Mouse (Mus musculus): ENCODE results near the gene Gm35549.

The Gm35549 gene

GRCm38 (mm10) chr9:122826743-122827142 is 17.1 kb downstream of the Gm35549 start:
- in situ Hi-C loops (cut with MboI, MseI) = no loop called here

GRCm38 (mm10) chr9:122823374-122824017 is 20.3 kb downstream of the Gm35549 start:
- in situ Hi-C loops (cut with MboI, MseI) = no loop called here

- in situ Hi-C loops (cut with MboI, MseI) = no loop called here
Measured at GRCm38 (mm10) chr9:122815239-122815851, 28.5 kb downstream of the Gm35549 start.

GRCm38 (mm10) chr9:122814775-122815174 is 29.1 kb downstream of the Gm35549 start:
- in situ Hi-C loops (cut with MboI, MseI) = no loop called here

GRCm38 (mm10) chr9:122812386-122812785 is 31.4 kb downstream of the Gm35549 start:
- in situ Hi-C loops (cut with MboI, MseI) = no loop called here

- in situ Hi-C loops (cut with MboI, MseI) = no loop called here
Measured at GRCm38 (mm10) chr9:122810212-122810611, 33.6 kb downstream of the Gm35549 start.

GRCm38 (mm10) chr9:122807186-122807585 is 36.6 kb downstream of the Gm35549 start:
- in situ Hi-C loops (cut with MboI, MseI) = no loop called here

GRCm38 (mm10) chr9:122805845-122806341 is 37.9 kb downstream of the Gm35549 start:
- in situ Hi-C loops (cut with MboI, MseI) = no loop called here

- in situ Hi-C loops (cut with MboI, MseI) = no loop called here
Measured at GRCm38 (mm10) chr9:122805053-122805844, 38.6 kb downstream of the Gm35549 start, which contains the start of gene Tcaim. Gene Tcaim (plus strand): TSS chr9:122805539.

GRCm38 (mm10) chr9:122786534-122786933 is 57.3 kb downstream of the Gm35549 start:
- in situ Hi-C loops (cut with MboI, MseI) = no loop called here

- in situ Hi-C loops (cut with MboI, MseI) = no loop called here
Measured at GRCm38 (mm10) chr9:122785231-122785630, 58.6 kb downstream of the Gm35549 start.

All from T-helper 2 cell (primary cell).